Mouse (Mus musculus) induced T-regulatory cell, adult 2 months (primary cell): Measurements from ENCODE around the gene Lair1.

Experiments
- DNase-seq: peaks from one replicate; pipeline ENCODE4 v3.0.0-alpha.2; 2012; ENCODE audit warnings: low read depth

Lair1 gene

DNA sequence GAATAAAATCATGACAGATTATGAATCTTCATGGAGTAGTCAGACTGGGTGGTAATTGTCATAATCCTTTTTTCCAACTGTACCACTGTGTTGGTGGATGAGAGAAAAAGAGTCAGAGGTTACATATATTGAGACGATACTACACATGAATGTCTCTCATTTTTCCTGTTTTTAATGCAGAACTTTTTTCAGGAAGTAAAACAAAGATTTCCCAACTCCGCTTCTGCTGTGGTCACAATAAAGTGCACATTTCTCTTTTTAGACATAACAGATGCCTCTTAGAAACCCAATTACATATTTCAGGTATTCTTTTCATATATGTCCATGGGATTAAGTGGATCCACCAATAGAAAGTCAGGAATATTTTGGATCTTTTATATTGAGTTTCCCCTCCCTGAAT lies 101.0 kb downstream of the Lair1 start:
- DNase-seq: no peak

DNA sequence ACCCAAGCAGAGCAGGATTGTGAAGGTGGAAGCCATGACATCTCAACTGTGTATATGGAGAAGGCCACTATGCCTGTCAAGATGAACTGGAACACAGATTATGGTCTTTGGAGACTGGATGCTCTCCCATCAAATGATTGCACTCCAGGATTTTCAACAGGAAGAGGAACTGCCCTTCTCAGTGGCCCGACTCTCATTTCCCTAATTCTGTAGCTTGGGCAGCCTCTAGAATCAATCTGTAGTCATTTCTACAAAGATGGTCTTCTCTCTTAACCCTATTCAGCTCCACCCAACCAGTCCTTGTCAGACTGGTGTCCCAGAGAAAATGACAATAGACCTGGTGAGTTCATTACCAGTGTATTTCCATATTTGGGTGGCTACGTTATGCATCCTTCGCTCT lies 105.6 kb downstream of the Lair1 start:
- no peak for DNase-seq
